Mouse (Mus musculus): Measurements from ENCODE around the gene Disc1.

Disc1 gene

GRCm38 (mm10) chr8:125053505-125054435, at the start of gene Disc1:
Gene Disc1, plus strand, starts transcription at chr8:125054195.
- POLR2A ChIA-PET, result interaction anchor here in 2 of 4 experiments (0.9 to 1.4 kb wide), 4 partner anchors 29 to 225 kb away, joined by 3 to 4 read pairs (median 3); partner anchors contain the start of gene Tsnax (in 1 of the 2)
- CTCF ChIA-PET, result interaction anchor here in 3 of 4 experiments (0.5 to 1.9 kb wide), 7 partner anchors 14 to 705 kb away, joined by 3 to 12 read pairs (median 3); no protein-coding TSS in a partner anchor

GRCm38 (mm10) chr8:125012695-125013627, 41.0 kb upstream of the Disc1 start, which contains the start of gene Tsnax:
Gene Tsnax, plus strand, starts transcription at chr8:125012997.
- ChIA-PET CTCF (interaction anchor here in 2 of 4 experiments (0.5 to 1.0 kb wide), 4 partner anchors 39 to 236 kb away, joined by 3 read pairs; no protein-coding TSS in a partner anchor), POLR2A (interaction anchor here in 2 of 4 experiments (1.0 to 1.6 kb wide), 8 partner anchors 9 to 405 kb away, joined by 3 to 4 read pairs (median 3); partner anchors contain the start of gene Disc1 (in 1 of the 2))

DNA sequence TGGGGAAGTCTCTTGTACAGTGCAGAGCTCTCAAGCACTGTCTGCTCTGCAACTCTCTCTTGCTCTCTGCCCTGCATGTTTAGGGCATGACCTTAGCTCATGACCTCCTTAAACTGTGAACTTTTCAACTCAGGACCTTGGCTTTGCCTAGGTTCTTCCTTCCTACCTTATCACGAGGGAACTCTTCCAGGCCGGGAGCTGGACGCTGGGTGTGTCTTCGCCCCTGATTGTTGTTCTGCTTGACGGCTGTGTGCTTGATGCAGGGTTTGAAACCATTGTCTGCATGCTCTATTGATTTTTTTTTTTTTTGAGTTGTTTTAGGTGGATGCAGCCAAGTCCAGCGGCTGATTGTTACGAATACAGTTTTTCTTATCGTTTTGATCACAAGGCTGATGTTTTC, 29.9 kb upstream of the Disc1 start:
- POLR2A ChIA-PET, result interaction anchor here in 1 of 4 experiments (0.8 kb wide), 1 partner anchor 31 kb away, joined by 3 read pairs; no protein-coding TSS in a partner anchor
- CTCF ChIA-PET, result interaction anchor here in 2 of 4 experiments (0.6 kb wide), 2 partner anchors 138 to 972 kb away, joined by 3 read pairs; no protein-coding TSS in a partner anchor

GRCm38 (mm10) chr8:125027211-125027610, 26.8 kb upstream of the Disc1 start:
- POLR2A ChIA-PET, result no interaction called here
- CTCF ChIA-PET, result no interaction called here

DNA sequence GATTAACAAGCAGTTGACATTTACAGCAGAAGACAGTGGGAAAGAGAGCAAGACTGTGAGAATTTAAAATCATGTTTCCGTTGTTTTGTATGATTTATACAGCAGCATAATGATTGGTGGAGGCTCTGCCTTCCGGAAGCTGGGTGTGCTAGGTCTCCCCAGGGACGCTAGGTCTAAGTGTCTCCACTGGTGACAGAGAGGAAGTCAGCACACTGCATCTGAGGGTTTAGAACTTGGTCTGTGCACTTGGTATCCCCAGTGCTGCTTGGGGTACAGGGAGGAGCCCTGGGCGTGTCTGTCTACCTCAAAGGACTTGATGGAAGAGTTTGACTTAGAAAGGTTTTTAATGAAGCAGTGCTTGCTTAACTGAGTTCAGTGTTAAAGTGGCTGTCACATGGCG, 25.2 kb upstream of the Disc1 start:
- ChIA-PET CTCF (interaction anchor here in 3 of 4 experiments (0.5 to 0.7 kb wide), 3 partner anchors 12 to 454 kb away, joined by 3 read pairs; no protein-coding TSS in a partner anchor), POLR2A (interaction anchor here in 1 of 4 experiments (1.4 kb wide), 1 partner anchor 13 kb away, joined by 6 read pairs; no protein-coding TSS in a partner anchor)

GRCm38 (mm10) chr8:125031276-125031675, 22.7 kb upstream of the Disc1 start:
- ChIA-PET POLR2A (interaction anchor here in 2 of 4 experiments (0.6 to 1.0 kb wide), 2 partner anchors 13 to 101 kb away, joined by 3 read pairs; no protein-coding TSS in a partner anchor), CTCF (interaction anchor here in 1 of 4 experiments (0.6 kb wide), 1 partner anchor 85 kb away, joined by 3 read pairs; no protein-coding TSS in a partner anchor)

- ChIA-PET POLR2A (interaction anchor here in 1 of 4 experiments (0.7 kb wide), 1 partner anchor 139 kb away, joined by 3 read pairs; no protein-coding TSS in a partner anchor), CTCF (interaction anchor here in 2 of 4 experiments (0.5 to 1.4 kb wide), 4 partner anchors 10 to 1911 kb away, joined by 3 to 7 read pairs (median 4); no protein-coding TSS in a partner anchor)
Measured at GRCm38 (mm10) chr8:125034669-125035068, 19.3 kb upstream of the Disc1 start.

- POLR2A ChIA-PET, result interaction anchor here in 1 of 4 experiments (1.6 kb wide), 1 partner anchor 12 kb away, joined by 5 read pairs; no protein-coding TSS in a partner anchor
- CTCF ChIA-PET, result no interaction called here
Measured at GRCm38 (mm10) chr8:125037081-125037480, 16.9 kb upstream of the Disc1 start.

- ChIA-PET CTCF (interaction anchor here in 2 of 4 experiments (0.6 to 0.7 kb wide), 3 partner anchors 14 to 855 kb away, joined by 3 read pairs; no protein-coding TSS in a partner anchor), POLR2A (no interaction called here)
Measured at GRCm38 (mm10) chr8:125038731-125039130, 15.3 kb upstream of the Disc1 start.

GRCm38 (mm10) chr8:125040587-125041375, 13.2 kb upstream of the Disc1 start:
- ChIA-PET CTCF (interaction anchor here in 1 of 4 experiments (0.6 to 1.4 kb wide), 2 partner anchors 11 to 321 kb away, joined by 3 to 6 read pairs; no protein-coding TSS in a partner anchor), POLR2A (no interaction called here)

DNA sequence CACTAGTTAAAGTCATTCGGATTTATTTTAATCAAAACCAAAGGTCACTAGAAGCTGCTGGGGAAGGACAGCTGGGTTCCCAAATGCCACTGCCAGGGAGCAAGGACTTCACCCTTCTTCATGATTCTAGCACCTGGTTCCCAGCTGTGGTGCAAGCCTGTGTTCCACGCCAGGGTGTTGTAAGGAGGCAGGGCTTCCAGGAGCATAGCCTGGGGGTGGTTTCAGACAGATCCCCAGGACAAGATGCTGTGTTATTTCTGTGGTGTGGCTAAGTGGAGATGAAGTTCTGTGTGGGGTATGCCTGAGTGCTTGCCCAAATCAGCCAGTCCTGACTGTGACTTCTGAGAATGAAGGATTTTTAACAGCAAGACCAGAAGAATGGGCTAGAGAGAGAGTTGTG, 12.5 kb upstream of the Disc1 start:
- CTCF ChIA-PET, result interaction anchor here in 2 of 4 experiments (0.6 to 1.4 kb wide), 2 partner anchors 11 to 365 kb away, joined by 3 to 6 read pairs; no protein-coding TSS in a partner anchor

GRCm38 (mm10) chr8:125043394-125043793, 10.6 kb upstream of the Disc1 start:
- CTCF ChIA-PET, result interaction anchor here in 1 of 4 experiments (0.6 kb wide), 1 partner anchor 110 kb away, joined by 6 read pairs; no protein-coding TSS in a partner anchor
- POLR2A ChIA-PET, result interaction anchor here in 1 of 4 experiments (0.9 to 1.0 kb wide), 2 partner anchors 12 to 25 kb away, joined by 3 read pairs; no protein-coding TSS in a partner anchor

More for the DNA sequence above, 12.5 kb upstream of the Disc1 start:
- POLR2A ChIA-PET, result no interaction called here

- ChIA-PET POLR2A (interaction anchor here in 2 of 4 experiments (0.6 to 1.0 kb wide), 5 partner anchors 13 to 498 kb away, joined by 3 read pairs; no protein-coding TSS in a partner anchor), CTCF (interaction anchor here in 1 of 4 experiments (0.6 kb wide), 1 partner anchor 60 kb away, joined by 5 read pairs; no protein-coding TSS in a partner anchor)
Measured at GRCm38 (mm10) chr8:125043935-125044334, 10.1 kb upstream of the Disc1 start.

DNA sequence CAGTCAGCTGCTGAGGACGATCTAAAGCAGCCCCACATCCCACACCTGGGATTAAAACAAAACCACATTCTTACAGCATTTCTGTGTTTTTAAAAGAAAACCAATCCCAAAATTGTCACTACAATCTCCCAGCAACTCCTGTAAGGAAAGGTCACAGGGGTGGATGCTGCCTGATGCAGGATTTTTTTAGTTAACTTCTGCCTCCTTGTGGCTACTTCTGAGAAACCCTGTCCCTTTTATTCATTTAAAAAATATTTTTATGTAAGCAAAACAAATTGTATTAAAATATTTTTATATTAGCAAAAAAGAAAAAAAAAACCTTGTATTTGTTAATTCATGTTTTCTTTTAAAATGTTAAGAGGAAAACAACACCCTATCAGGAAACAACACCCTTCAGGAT, 8.2 kb upstream of the Disc1 start:
- POLR2A ChIA-PET, result no interaction called here
- CTCF ChIA-PET, result interaction anchor here in 1 of 4 experiments (0.6 kb wide), 1 partner anchor 13 kb away, joined by 3 read pairs; no protein-coding TSS in a partner anchor

DNA sequence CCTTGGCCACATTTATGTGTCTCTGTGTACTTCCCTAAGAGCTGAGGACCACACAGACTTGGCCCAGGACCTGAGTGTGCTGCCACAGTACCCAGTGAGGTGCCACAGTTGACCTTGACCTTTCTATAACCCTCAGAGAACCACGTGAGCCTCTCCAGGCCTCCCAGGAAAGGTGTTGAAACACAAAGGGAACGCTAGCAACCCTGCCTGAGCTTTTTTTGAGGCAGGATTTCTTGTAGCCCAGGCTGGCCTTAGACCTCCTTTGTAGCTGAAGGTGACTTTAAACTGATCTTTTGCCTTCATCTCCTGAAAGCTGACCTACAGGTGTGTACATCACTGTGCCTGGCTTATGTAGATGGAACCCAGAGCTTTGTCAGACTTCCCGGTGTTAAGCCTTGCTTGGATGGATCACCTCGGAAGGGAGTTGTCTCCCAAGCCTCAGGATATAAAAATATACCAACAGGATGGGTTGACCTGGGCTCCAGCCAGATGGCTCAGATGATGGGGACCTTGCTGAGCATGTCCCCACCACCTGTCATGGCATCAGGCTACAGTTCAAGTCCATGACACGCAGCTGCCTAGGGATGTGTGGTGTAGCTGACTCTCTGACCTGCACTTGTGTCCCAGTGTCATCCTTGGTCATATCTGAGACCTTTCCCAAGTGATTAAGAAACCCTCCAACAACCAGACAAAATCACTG, 4.8 kb upstream of the Disc1 start:
- CTCF ChIA-PET, result interaction anchor here in 3 of 4 experiments (0.6 to 2.0 kb wide), 6 partner anchors 15 to 319 kb away, joined by 3 to 9 read pairs (median 4); no protein-coding TSS in a partner anchor

DNA sequence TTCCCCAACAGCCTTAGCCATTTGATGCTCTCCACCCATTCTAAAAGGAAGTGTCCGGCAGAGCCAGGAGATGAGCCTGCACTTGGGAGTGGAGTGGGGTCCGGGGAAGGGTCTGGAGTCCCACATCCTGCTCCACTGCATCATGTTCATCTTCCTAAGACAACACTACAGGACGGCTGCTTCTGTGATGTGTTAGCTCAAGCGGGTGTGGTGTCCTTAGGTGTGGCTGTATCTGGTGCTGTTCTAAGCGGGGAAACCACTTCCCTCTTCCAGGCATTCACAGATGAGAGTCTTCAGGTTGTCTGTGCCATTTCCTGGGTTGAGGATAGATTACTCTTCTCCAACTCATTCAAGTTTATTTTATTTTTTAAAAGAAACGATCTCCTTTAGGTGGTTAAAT, 4.2 kb upstream of the Disc1 start:
- ChIA-PET CTCF (interaction anchor here in 3 of 4 experiments (0.5 to 2.0 kb wide), 6 partner anchors 18 to 816 kb away, joined by 3 to 6 read pairs (median 3); no protein-coding TSS in a partner anchor), POLR2A (interaction anchor here in 1 of 4 experiments (1.0 to 1.4 kb wide), 2 partner anchors 19 to 24 kb away, joined by 3 to 4 read pairs; no protein-coding TSS in a partner anchor)

More for the DNA sequence above, 4.8 kb upstream of the Disc1 start:
- POLR2A ChIA-PET, result interaction anchor here in 2 of 4 experiments (0.9 to 1.8 kb wide), 4 partner anchors 19 to 221 kb away, joined by 3 to 4 read pairs (median 4); partner anchors contain the start of gene Tsnax (in 1 of the 2)

Data from embryonic stem cell, embryonic (primary cell).